Mouse (Mus musculus): ENCODE measurements at regions not wholly inside any gene's neighbourhood (a gene's known extent, or its start where the extent isn't known, plus 50 kb on each side); places are given as distances from the start of the nearest gene placed in this dataset.

GRCm38 (mm10) chr3:66806176-66806575 lies 175.0 kb upstream of the Rsrc1 start:
- TF ChIP-seq CTCF (IDR thresholded peaks at IDR 0.05; ENCODE audit: low read depth) (no peak), EP300 (IDR thresholded peaks at IDR 0.05; ENCODE audit: low read depth) (no peak)
